Mouse (Mus musculus): ENCODE measurements at regions not wholly inside any gene's neighbourhood (a gene's known extent, or its start where the extent isn't known, plus 50 kb on each side); places are given as distances from the start of the nearest gene placed in this dataset.

DNA sequence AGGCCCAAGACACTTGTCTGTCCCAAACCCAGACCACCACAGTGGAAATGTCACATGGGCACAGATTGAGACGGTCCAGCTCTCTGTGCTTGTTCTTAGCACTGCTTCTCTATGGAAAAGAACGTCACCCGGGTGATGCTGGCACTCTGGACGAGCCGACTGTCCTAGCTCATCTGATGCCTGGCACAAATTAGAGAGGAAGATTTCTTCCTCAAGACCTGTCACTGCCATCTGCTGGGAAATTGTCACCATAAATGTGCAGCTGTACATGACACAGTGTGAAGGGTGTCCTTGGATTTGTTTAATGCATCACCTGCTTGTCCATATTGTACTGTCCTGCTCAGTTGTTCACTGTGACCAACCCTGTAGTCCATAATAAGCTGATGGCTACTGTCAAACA is 238.7 kb upstream of the 4931429L15Rik start:
- Histone ChIP-seq H3K4me3 (ENCODE audit: insufficient read depth, low read length) (no peak overlapping the region), H3K27ac (ENCODE audit: insufficient read depth, low read depth, low read length) (no peak overlapping the region), H3K4me1 (ENCODE audit: control insufficient read depth, insufficient read depth, low read length) (no peaks in the 10 kb centered on the region)
- TF ChIP-seq CTCF (IDR thresholded peaks at IDR 0.05; ENCODE audit: low read depth, low read length) = no peak
- TF ChIP-seq POLR2A (IDR thresholded peaks at IDR 0.05; ENCODE audit: borderline replicate concordance, low read depth, low read length) = no peak

DNA sequence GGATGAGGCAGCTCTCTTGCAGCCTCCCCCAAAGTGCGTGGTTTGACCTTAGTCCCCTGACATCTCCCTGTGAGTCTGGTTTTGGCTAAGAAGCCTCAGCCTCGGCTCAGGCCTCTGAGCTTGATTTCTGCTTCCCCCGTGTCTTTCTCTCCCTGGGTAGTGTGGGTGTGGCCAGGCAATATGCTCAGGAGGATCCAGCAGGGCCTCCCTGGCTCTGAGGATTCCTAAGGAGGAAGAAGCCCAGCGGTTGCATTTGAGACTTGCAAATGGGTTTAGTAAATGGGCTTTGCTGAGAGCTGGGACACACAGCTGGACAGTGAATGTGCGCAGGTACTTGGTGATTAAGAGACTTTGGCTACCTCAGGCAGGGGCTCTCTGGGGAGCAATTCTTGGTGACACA is 238.0 kb upstream of the 4931429L15Rik start:
- Histone ChIP-seq H3K27ac (ENCODE audit: insufficient read depth, low read depth, low read length) (no peak overlapping the region), H3K4me3 (ENCODE audit: insufficient read depth, low read length) (no peak overlapping the region), H3K4me1 (ENCODE audit: control insufficient read depth, insufficient read depth, low read length) (no peaks in the 10 kb centered on the region)
- TF ChIP-seq POLR2A (IDR thresholded peaks at IDR 0.05; ENCODE audit: borderline replicate concordance, low read depth, low read length) (no peak), CTCF (IDR thresholded peaks at IDR 0.05; ENCODE audit: low read depth, low read length) (no peak)

DNA sequence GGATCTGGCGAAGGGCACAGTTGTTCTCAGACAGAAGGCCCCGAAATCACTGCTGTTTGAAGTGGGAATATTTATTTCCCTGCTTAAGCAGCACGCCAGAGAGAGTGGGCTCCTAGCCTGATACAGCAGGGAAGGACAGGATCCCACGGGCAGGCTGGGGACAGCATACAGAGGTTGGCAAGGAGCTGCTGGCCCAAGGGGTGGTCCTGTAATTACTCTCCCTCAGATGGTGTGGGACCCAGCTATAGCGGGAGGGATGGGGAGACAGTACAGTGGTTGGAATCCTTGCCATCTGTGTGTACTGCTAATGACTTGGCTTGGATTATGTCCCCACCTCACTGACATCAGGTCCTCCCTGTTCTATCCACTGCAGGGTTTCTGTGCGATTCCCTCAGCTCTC is 235.4 kb upstream of the 4931429L15Rik start:
- Histone ChIP-seq H3K4me1 (ENCODE audit: control insufficient read depth, insufficient read depth, low read length) (no peaks in the 10 kb centered on the region), H3K27ac (ENCODE audit: insufficient read depth, low read depth, low read length) (no peak overlapping the region), H3K4me3 (ENCODE audit: insufficient read depth, low read length) (no peak overlapping the region)
- TF ChIP-seq POLR2A (IDR thresholded peaks at IDR 0.05; ENCODE audit: borderline replicate concordance, low read depth, low read length) (no peak), CTCF (IDR thresholded peaks at IDR 0.05; ENCODE audit: low read depth, low read length) (no peak)

DNA sequence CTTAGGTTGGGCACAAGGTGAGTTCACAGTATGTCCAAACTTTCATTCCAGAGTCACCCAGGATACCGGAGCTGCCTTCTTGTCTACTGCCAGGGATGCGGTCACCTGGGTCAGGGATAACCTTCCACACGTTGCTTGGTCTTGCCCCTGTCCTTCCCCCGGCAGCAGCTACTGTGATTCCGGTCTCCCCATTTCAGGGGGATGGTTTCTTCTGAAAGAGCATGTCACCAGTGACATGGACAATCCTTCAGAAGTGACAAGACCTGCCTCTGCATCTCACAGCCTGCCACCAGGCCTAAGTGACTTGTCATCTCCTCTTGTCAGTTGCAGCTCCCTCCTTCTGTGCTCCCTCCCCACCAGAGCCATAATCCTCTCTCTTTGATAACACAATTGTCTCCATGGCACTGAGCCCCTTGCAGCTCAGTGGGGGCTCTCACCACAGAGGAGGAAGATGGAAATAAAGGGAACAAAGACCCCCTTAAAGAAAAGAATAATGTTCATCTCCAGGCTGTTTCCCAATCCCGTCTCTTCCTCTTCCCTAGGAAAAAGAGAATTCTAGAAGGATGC is 234.9 kb upstream of the 4931429L15Rik start:
- Histone ChIP-seq H3K27ac (ENCODE audit: insufficient read depth, low read depth, low read length) (no peak overlapping the region), H3K4me3 (ENCODE audit: insufficient read depth, low read length) (no peak overlapping the region), H3K4me1 (ENCODE audit: control insufficient read depth, insufficient read depth, low read length) (no peaks in the 10 kb centered on the region)
- no peak for TF ChIP-seq CTCF (IDR thresholded peaks at IDR 0.05; ENCODE audit: low read depth, low read length)
- TF ChIP-seq POLR2A (IDR thresholded peaks at IDR 0.05; ENCODE audit: borderline replicate concordance, low read depth, low read length) = no peak

DNA sequence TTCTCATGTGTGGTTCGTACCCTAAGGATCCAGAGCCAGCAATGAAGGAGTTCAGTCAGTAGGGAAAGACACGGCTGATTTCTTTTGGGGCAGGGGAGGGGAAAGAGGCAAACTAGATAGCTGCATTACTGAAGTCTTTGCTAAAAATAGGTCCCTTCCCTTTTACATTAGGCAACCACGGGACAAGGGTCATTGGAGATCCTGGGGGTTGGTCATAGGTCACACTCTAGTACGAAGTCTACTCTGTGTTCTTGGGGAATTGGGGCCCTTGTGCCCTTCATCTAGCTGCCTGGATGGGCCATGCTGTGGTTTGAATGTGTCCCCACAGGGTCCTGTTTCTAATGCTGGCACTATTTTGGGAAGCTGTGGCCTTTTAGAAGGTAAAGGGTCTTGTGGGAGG is 229.6 kb upstream of the 4931429L15Rik start:
- Histone ChIP-seq H3K27ac (ENCODE audit: insufficient read depth, low read depth, low read length) (no peak overlapping the region), H3K4me1 (ENCODE audit: control insufficient read depth, insufficient read depth, low read length) (no peaks in the 10 kb centered on the region), H3K4me3 (ENCODE audit: insufficient read depth, low read length) (no peak overlapping the region)
- TF ChIP-seq POLR2A (IDR thresholded peaks at IDR 0.05; ENCODE audit: borderline replicate concordance, low read depth, low read length) (no peak), CTCF (IDR thresholded peaks at IDR 0.05; ENCODE audit: low read depth, low read length) (no peak)

DNA sequence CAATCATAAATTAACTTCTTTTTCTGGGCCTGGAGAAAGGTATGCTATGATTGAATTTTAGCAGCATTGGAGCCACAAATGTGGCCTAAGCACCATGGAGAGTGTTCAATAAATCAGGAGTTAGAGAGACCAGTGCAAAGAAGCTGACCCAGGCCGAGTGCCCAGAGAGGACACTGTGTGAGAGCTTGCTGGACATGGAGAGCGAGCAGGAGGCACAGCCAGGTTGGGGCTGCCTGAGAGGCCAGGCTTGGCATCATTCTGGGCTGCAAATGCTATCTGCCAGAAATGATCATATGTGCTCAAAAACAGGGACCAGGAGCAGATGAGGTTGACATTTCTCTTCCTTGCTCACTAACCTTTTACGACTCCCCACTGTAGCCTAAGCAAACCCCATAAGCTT is 224.5 kb upstream of the 4931429L15Rik start:
- Histone ChIP-seq H3K4me1 (ENCODE audit: control insufficient read depth, insufficient read depth, low read length) (no peaks in the 10 kb centered on the region), H3K4me3 (ENCODE audit: insufficient read depth, low read length) (no peak overlapping the region), H3K27ac (ENCODE audit: insufficient read depth, low read depth, low read length) (no peak overlapping the region)
- TF ChIP-seq POLR2A (IDR thresholded peaks at IDR 0.05; ENCODE audit: borderline replicate concordance, low read depth, low read length) (no peak), CTCF (IDR thresholded peaks at IDR 0.05; ENCODE audit: low read depth, low read length) (no peak)

DNA sequence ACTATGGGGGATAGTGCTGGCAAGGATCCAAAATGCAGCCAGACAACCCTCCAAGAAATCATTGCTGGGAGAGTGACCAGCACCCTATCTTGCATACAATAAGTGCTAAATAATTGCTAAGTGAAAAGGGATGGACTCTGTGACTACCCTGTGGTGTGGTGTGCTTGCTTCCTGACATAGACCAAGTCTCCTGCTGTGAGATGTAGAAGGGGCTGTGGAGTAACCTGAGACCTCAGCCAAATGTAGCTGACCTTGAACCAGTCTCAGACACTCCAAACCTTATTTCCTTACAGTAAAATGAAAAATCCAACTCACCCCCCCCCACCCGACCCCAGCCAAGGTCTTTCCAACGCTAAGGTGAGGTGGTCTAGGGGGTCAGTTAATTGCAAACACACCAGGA is 221.2 kb upstream of the 4931429L15Rik start:
- TF ChIP-seq POLR2A (IDR thresholded peaks at IDR 0.05; ENCODE audit: borderline replicate concordance, low read depth, low read length) (no peak), CTCF (IDR thresholded peaks at IDR 0.05; ENCODE audit: low read depth, low read length) (no peak)
- H3K4me3 ChIP-seq (ENCODE audit: insufficient read depth, low read length) = no peak overlapping the region
- H3K4me1 ChIP-seq (ENCODE audit: control insufficient read depth, insufficient read depth, low read length) = no peaks in the 10 kb centered on the region
- H3K27ac ChIP-seq (ENCODE audit: insufficient read depth, low read depth, low read length) = no peak overlapping the region

DNA sequence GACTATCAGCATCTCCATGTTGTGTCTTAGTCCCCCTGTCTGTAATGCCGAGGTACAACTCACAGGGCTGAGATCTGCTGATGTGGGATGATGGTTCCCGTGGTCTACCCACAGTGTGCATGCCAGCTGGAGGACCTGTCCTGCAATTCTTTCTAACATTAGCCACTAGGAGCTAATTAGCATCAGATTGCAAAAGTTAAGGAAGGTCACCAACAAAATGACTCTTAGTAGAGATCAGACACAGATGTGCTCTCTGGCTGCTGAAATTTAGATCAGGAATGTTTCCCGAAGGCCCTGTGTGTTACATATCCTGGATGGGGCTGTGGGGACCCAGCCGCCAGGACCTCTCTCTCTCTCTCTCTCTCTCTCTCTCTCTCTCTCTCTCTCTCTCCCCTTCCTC is 218.8 kb upstream of the 4931429L15Rik start:
- H3K27ac ChIP-seq (ENCODE audit: insufficient read depth, low read depth, low read length) = no peak overlapping the region
- no peak overlapping the region for H3K4me3 ChIP-seq (ENCODE audit: insufficient read depth, low read length)
- H3K4me1 ChIP-seq (ENCODE audit: control insufficient read depth, insufficient read depth, low read length) = no peaks in the 10 kb centered on the region
- no peak for TF ChIP-seq POLR2A (IDR thresholded peaks at IDR 0.05; ENCODE audit: borderline replicate concordance, low read depth, low read length)
- TF ChIP-seq CTCF (IDR thresholded peaks at IDR 0.05; ENCODE audit: low read depth, low read length) = no peak

DNA sequence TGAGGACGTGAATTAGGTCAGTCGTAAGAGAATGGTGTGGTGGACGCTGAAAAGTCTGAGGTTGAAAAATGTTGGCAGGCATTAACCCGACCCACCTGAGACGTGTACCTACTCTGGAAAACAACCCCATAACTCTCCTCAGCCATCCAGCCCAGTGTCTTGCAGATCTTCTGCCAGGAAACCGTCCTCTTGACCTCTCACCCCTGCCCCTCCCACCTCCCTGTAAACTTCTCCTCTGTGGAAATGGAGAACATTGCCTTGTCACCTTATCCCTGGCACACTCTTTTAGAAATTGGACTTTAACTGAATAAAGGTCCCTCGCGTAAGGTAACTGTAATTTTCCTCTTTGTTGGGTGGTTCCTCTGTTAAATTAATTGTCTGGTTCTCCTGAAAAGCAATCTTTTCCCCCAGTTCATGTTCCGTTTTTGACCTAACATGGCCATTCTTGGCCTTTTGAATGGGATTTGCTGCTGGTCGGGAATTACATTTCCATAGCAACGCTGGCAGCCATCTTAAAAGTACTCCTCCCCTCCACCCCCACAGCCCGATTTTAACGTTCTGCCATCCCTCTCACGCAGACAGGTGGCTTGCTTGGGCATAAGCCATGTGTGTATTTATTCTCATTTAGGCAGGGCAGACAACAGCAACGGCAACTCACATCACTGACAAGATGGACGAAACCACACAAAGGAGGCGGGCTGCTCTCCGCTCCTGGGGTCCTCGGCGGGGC is 196.8 kb upstream of the 4931429L15Rik start:
- no peak overlapping the region for H3K27ac ChIP-seq (ENCODE audit: insufficient read depth, low read depth, low read length)
- H3K4me1 ChIP-seq (ENCODE audit: control insufficient read depth, insufficient read depth, low read length) = no peaks in the 10 kb centered on the region
- TF ChIP-seq CTCF (IDR thresholded peaks at IDR 0.05; ENCODE audit: low read depth, low read length) = no peak
- TF ChIP-seq POLR2A (IDR thresholded peaks at IDR 0.05; ENCODE audit: borderline replicate concordance, low read depth, low read length) = no peak
- H3K4me3 ChIP-seq (ENCODE audit: insufficient read depth, low read length) = no peak overlapping the region

DNA sequence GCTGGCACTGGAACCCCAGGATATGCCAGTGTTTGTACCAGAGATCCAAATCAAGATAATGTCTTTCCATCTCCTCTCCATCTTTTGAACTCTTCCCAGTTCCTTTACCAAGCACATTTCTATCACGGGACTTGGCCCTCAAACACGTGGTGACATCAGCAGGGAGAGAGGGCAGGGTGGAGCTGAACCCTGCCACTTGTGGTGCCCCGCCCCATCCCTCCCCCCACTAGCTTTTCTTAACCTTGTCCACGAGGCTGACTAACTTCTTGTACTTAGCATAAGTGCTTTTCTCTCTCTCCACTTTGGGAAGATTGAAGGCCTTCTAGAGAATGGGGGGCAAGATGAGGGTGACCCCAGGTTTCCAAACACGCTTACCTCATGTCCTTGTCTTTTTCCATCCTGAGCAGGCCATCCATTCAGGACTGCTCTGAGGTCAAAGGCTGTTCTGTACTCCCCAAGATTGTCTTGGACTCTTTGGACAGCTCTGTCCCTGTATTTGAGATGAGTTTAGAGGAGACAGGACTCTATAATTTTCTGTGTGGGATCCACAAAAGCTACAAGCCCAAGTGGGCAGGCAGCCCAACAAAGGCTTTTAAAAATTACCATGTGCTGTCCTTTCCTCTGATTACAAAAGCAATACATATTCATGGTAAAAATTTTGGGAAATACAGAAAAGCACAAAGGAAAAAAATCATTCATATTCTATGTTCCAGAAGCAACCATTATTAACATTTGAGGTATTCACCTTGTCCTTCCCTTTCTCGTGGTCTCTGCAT is 192.7 kb upstream of the 4931429L15Rik start:
- no peak for TF ChIP-seq CTCF (IDR thresholded peaks at IDR 0.05; ENCODE audit: low read depth, low read length)
- TF ChIP-seq POLR2A (IDR thresholded peaks at IDR 0.05; ENCODE audit: borderline replicate concordance, low read depth, low read length) = no peak
- Histone ChIP-seq H3K4me3 (ENCODE audit: insufficient read depth, low read length) (no peak overlapping the region), H3K4me1 (ENCODE audit: control insufficient read depth, insufficient read depth, low read length) (no peaks in the 10 kb centered on the region), H3K27ac (ENCODE audit: insufficient read depth, low read depth, low read length) (no peak overlapping the region)

Measured in bone marrow macrophage, adult 2 months (primary cell).